Mouse (Mus musculus) CH12F3 (cell line): ENCODE data around the gene Rfesd.

Experiments
- in situ Hi-C: fragments of 300-500 bp; cut with MboI; formaldehyde crosslinking; loops from 2 replicates; pipeline ENCODE4 v1.14.3; 2020; ENCODE audit warnings: low sequenced_read_pairs

The Rfesd gene

GRCm38 (mm10) chr13:76017974-76018843 lies at the start of gene Rfesd:
TSS of gene Rfesd (minus strand) at chr13:76018719.
- in situ Hi-C loops, result no loop called here

- in situ Hi-C loops, result no loop called here
These were observed 45.9 kb upstream of the Rfesd start for GRCm38 (mm10) chr13:76064363-76064945.

GRCm38 (mm10) chr13:76063548-76063947 lies 45.0 kb upstream of the Rfesd start:
- in situ Hi-C loops, result no loop called here

GRCm38 (mm10) chr13:76062569-76062968 lies 44.0 kb upstream of the Rfesd start:
- in situ Hi-C loops, result no loop called here

GRCm38 (mm10) chr13:76062126-76062525 lies 43.6 kb upstream of the Rfesd start:
- in situ Hi-C loops, result no loop called here

GRCm38 (mm10) chr13:76059591-76059990 lies 41.1 kb upstream of the Rfesd start:
- in situ Hi-C loops, result no loop called here

GRCm38 (mm10) chr13:76057267-76058069 lies 38.9 kb upstream of the Rfesd start:
- in situ Hi-C loops, result no loop called here

- in situ Hi-C loops, result no loop called here
These were observed 38.4 kb upstream of the Rfesd start, which contains the start of gene Gpr150 for GRCm38 (mm10) chr13:76056896-76057266. TSS of gene Gpr150 (minus strand) at chr13:76056996.

- in situ Hi-C loops, result no loop called here
These were observed 37.8 kb upstream of the Rfesd start for GRCm38 (mm10) chr13:76056261-76056724.

GRCm38 (mm10) chr13:76055391-76056232 lies 37.1 kb upstream of the Rfesd start:
- in situ Hi-C loops, result no loop called here

- in situ Hi-C loops, result no loop called here
These were observed 26.5 kb upstream of the Rfesd start for GRCm38 (mm10) chr13:76044971-76045370.

GRCm38 (mm10) chr13:76042455-76042854 lies 23.9 kb upstream of the Rfesd start:
- in situ Hi-C loops, result no loop called here

GRCm38 (mm10) chr13:76024588-76024987 lies 6.1 kb upstream of the Rfesd start:
- in situ Hi-C loops, result loop anchor here (10.0 kb wide), 1 partner anchor 800 kb away; no protein-coding TSS in a partner anchor

GRCm38 (mm10) chr13:76021782-76022181 lies 3.3 kb upstream of the Rfesd start:
- in situ Hi-C loops, result loop anchor here (10.0 kb wide), 1 partner anchor 797 kb away; no protein-coding TSS in a partner anchor

GRCm38 (mm10) chr13:76018844-76019400 lies 403 bp upstream of the Rfesd start:
- in situ Hi-C loops, result no loop called here

GRCm38 (mm10) chr13:76017465-76017864 lies 1.1 kb downstream of the Rfesd start:
- in situ Hi-C loops, result no loop called here

- in situ Hi-C loops, result no loop called here
These were observed 4.0 kb downstream of the Rfesd start for GRCm38 (mm10) chr13:76014511-76014910.

- in situ Hi-C loops, result no loop called here
These were observed 15.2 kb downstream of the Rfesd start for GRCm38 (mm10) chr13:76003272-76003671.

- in situ Hi-C loops, result no loop called here
These were observed 26.1 kb downstream of the Rfesd start for GRCm38 (mm10) chr13:75992169-75993028.
